Mouse (Mus musculus) MEL (cell line): ENCODE data around the gene Ripor1. TPM values are rescaled to one million over a fixed set of nuclear protein-coding genes. Genes with fewer than 3 reads are reported as not detected.

ENCODE experiments used
- DNase-seq: peaks from one replicate; pipeline ENCODE4 v3.0.0; 2011; ENCODE audit warnings: low read depth, low spot score
- H3K27ac ChIP-seq: 2 replicates; pipeline ENCODE4 v1.5.1; 2012; ENCODE audit warnings: low read depth, mild to moderate bottlenecking, control low read depth, low read length, moderate library complexity; ENCODE audit not compliant: control insufficient read depth
- H3K27me3 ChIP-seq, 2 experiments: fragments of 150-350 bp in 1 of 2; sonication (generic) in 1 of 2; 2 replicates each; pipeline ENCODE4 v1.6.1; 2012; ENCODE audit warnings: low read length in 2 of 2, mild to moderate bottlenecking in 2 of 2, improper control_type of control experiment in 1 of 2, moderate library complexity in 1 of 2; ENCODE audit not compliant: insufficient read depth in 2 of 2, control insufficient read depth in 1 of 2
- H3K36me3 ChIP-seq, 2 experiments: 2 replicates each; pipeline ENCODE4 v1.6.1; 2012 to 2014; ENCODE audit warnings: low read length in 2 of 2, improper control_type of control experiment in 1 of 2, inconsistent platforms in 1 of 2, mild to moderate bottlenecking in 1 of 2; ENCODE audit not compliant: insufficient read depth in 2 of 2, control insufficient read depth in 1 of 2
- H3K4me1 ChIP-seq, 2 experiments: fragments of 150-350 bp in 1 of 2; sonication (generic) in 1 of 2; 2 replicates each; pipeline ENCODE4 v1.6.1; 2012; ENCODE audit warnings: low read length in 2 of 2, improper control_type of control experiment in 1 of 2, mild to moderate bottlenecking in 1 of 2; ENCODE audit not compliant: insufficient read depth in 2 of 2, control insufficient read depth in 1 of 2
- H3K4me3 ChIP-seq, 2 experiments: fragments of 150-350 bp in 1 of 2; sonication (generic) in 1 of 2; 2 replicates each; pipeline ENCODE4 v1.5.1; 2012; ENCODE audit warnings: low read depth in 2 of 2, low read length in 2 of 2, mild to moderate bottlenecking in 2 of 2, moderate library complexity in 2 of 2, control low read depth in 1 of 2, improper control_type of control experiment in 1 of 2; ENCODE audit not compliant: control insufficient read depth in 1 of 2, insufficient read depth in 1 of 2
- H3K79me2 ChIP-seq: 2 replicates; pipeline ENCODE4 v1.6.1; 2012; ENCODE audit warnings: mild to moderate bottlenecking, low read length, moderate library complexity; ENCODE audit not compliant: control insufficient read depth, poor library complexity, insufficient read depth
- H3K9ac ChIP-seq: 2 replicates; pipeline ENCODE4 v1.6.1; 2012; ENCODE audit warnings: low read depth, mild to moderate bottlenecking, control low read depth, low read length, moderate library complexity; ENCODE audit not compliant: control insufficient read depth, poor library complexity, severe bottlenecking
- H3K9me3 ChIP-seq: fragments of 150-350 bp; sonication (generic); replicated peaks from 2 replicates; pipeline ENCODE4 v1.6.1; 2012; ENCODE audit warnings: mild to moderate bottlenecking, low read length, improper control_type of control experiment, moderate library complexity; ENCODE audit not compliant: insufficient read depth
- BHLHE40 ChIP-seq: IDR thresholded peaks from 2 replicates; pipeline ENCODE4 v1.6.1; 2012; ENCODE audit warnings: low read depth, mild to moderate bottlenecking, inconsistent platforms, low read length, improper control_type of control experiment, borderline replicate concordance
- EP300 ChIP-seq, 2 experiments: IDR thresholded peaks; 2 replicates each; pipeline ENCODE4 v1.6.1; 2011; ENCODE audit warnings: improper control_type of control experiment in 2 of 2, low read length in 2 of 2, low read depth in 1 of 2, mild to moderate bottlenecking in 1 of 2
- ETS1 ChIP-seq: IDR thresholded peaks from 2 replicates; pipeline ENCODE4 v1.6.1; 2012; ENCODE audit warnings: low read depth, mild to moderate bottlenecking, inconsistent platforms, low read length, improper control_type of control experiment, moderate library complexity
- JUND ChIP-seq: IDR thresholded peaks from 2 replicates; pipeline ENCODE4 v1.6.1; 2011; ENCODE audit warnings: low read depth, mild to moderate bottlenecking, improper control_type of control experiment, low read length
- KAT2A ChIP-seq: conservative IDR thresholded peaks from 2 replicates; pipeline ENCODE4 v1.6.1; 2012; ENCODE audit warnings: low read depth, low read length, improper control_type of control experiment, inconsistent platforms
- MAFK ChIP-seq: IDR thresholded peaks from 2 replicates; pipeline ENCODE4 v1.6.1; 2011; ENCODE audit warnings: low read depth, mild to moderate bottlenecking, low read length, improper control_type of control experiment, borderline replicate concordance
- MAX ChIP-seq: IDR thresholded peaks from 2 replicates; pipeline ENCODE4 v1.6.1; 2011; ENCODE audit warnings: low read length, improper control_type of control experiment
- MAZ ChIP-seq: IDR thresholded peaks from 2 replicates; pipeline ENCODE4 v1.6.1; 2012; ENCODE audit warnings: low read depth, mild to moderate bottlenecking, inconsistent platforms, low read length, improper control_type of control experiment
- MYC ChIP-seq: IDR thresholded peaks from 2 replicates; pipeline ENCODE4 v1.6.1; 2011; ENCODE audit warnings: low read depth, mild to moderate bottlenecking, low read length, improper control_type of control experiment, moderate library complexity
- NELFE ChIP-seq: IDR thresholded peaks from 2 replicates; pipeline ENCODE4 v1.6.1; 2011; ENCODE audit warnings: low read depth, low read length, improper control_type of control experiment
- NRF1 ChIP-seq: IDR thresholded peaks from 2 replicates; pipeline ENCODE4 v1.6.1; 2014; ENCODE audit warnings: low read depth, mild to moderate bottlenecking, inconsistent platforms, low read length, improper control_type of control experiment, moderate library complexity; ENCODE audit not compliant: poor library complexity, insufficient read depth, severe bottlenecking
- POLR2AphosphoS2 ChIP-seq: IDR thresholded peaks from 2 replicates; pipeline ENCODE4 v1.6.1; 2011; ENCODE audit warnings: low read length, improper control_type of control experiment
- POLR2AphosphoS5 ChIP-seq: IDR thresholded peaks from 2 replicates; pipeline ENCODE4 v1.6.1; 2012; ENCODE audit warnings: low read depth, borderline replicate concordance, mild to moderate bottlenecking, inconsistent platforms, low read length, moderate library complexity, mixed read lengths
- RAD21 ChIP-seq: IDR thresholded peaks from 2 replicates; pipeline ENCODE4 v1.6.1; 2011; ENCODE audit warnings: mild to moderate bottlenecking, low read depth, low read length, improper control_type of control experiment
- RCOR1 ChIP-seq: IDR thresholded peaks from 2 replicates; pipeline ENCODE4 v1.6.1; 2012; ENCODE audit warnings: low read depth, mild to moderate bottlenecking, inconsistent platforms, low read length, improper control_type of control experiment
- SMC3 ChIP-seq: IDR thresholded peaks from 2 replicates; pipeline ENCODE4 v1.6.1; 2011; ENCODE audit warnings: low read depth, low read length, improper control_type of control experiment
- TBP ChIP-seq: IDR thresholded peaks from 2 replicates; pipeline ENCODE4 v1.8.0; 2011; ENCODE audit warnings: low read depth, low read length, improper control_type of control experiment
- TCF12 ChIP-seq: IDR thresholded peaks from 2 replicates; pipeline ENCODE4 v1.6.1; 2014; ENCODE audit warnings: low read depth, mild to moderate bottlenecking, inconsistent platforms, low read length, improper control_type of control experiment, moderate library complexity
- ZKSCAN1 ChIP-seq: IDR thresholded peaks from 2 replicates; pipeline ENCODE4 v1.6.1; 2012; ENCODE audit warnings: low read depth, mild to moderate bottlenecking, inconsistent platforms, low read length, improper control_type of control experiment, moderate library complexity
- ZMIZ1 ChIP-seq: IDR thresholded peaks from 2 replicates; pipeline ENCODE4 v1.6.1; 2012; ENCODE audit warnings: low read depth, mild to moderate bottlenecking, inconsistent platforms, low read length, improper control_type of control experiment, moderate library complexity
- polyA plus RNA-seq, 2 experiments: library from polyadenylated mRNA; stranded (reverse) in 1 of 2; unstranded in 1 of 2; fragments of >175 nt in 1 of 2; fragments of >200 nt in 1 of 2; gene quantifications; 2 replicates each; pipeline versions ENCODE4 v1.2.1 to v1.2.4; 2012; ENCODE audit warnings: low replicate concordance in 2 of 2, low read depth in 1 of 2; ENCODE audit not compliant: insufficient read length in 2 of 2, insufficient read depth in 1 of 2, missing spikeins in 1 of 2
- total RNA-seq: library from RNA; depleted of rRNA; stranded (reverse); fragments of 300-350 nt; gene quantifications from 2 replicates; pipeline ENCODE4 v1.2.3, GENCODE M21; 2012

Gene Ripor1
- total and polyA plus RNA-seq, 3 experiments: 16.6 to 120 TPM; not detected in 1

DNA sequence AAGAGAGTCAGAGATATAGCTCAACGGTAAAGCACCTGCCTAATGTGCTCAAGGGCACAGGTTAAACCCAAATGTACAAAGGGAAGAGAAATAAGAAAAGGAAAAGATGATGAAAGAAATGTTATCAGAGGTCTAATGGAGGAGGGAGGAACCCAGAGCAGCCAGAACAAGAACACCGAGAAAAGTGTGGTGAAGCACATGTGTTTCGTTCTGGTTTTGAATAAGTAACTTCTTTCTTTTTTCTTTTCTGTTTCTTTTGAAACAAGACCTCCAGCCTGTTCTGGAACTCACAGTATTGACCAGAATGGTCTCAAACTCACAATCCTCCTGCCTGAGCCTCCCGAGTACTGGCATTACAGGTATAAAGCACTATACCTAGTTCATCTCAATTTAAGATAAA lies 24.3 kb downstream of the Ripor1 start:
- Histone ChIP-seq H3K4me3 (no peak overlapping the region), H3K9me3 (no peaks in the 10 kb centered on the region), H3K36me3 (peaks cover 0 to 3% of the 10 kb centered on the region in 2 experiments; a peak in 2 of 4 replicates), H3K4me1 (no peaks in the 10 kb centered on the region; a peak in 1 of 4 replicates), H3K79me2 (no peaks in the 10 kb centered on the region)
- DNase-seq: no peak
- TF ChIP-seq POLR2AphosphoS5 (no peak), KAT2A (no peak), MAFK (no peak), RAD21 (no peak), JUND (no peak), EP300 (IDR thresholded peaks at IDR 0.05; ENCODE audit: low read depth in 1 of 2, low read length in 2 of 2) (no peak)
- TF ChIP-seq, all 39 proteins: peak for 0
- no peak overlapping the region for H3K27ac ChIP-seq
- no peak overlapping the region for H3K9ac ChIP-seq
- no peaks in the 10 kb centered on the region for H3K27me3 ChIP-seq

DNA sequence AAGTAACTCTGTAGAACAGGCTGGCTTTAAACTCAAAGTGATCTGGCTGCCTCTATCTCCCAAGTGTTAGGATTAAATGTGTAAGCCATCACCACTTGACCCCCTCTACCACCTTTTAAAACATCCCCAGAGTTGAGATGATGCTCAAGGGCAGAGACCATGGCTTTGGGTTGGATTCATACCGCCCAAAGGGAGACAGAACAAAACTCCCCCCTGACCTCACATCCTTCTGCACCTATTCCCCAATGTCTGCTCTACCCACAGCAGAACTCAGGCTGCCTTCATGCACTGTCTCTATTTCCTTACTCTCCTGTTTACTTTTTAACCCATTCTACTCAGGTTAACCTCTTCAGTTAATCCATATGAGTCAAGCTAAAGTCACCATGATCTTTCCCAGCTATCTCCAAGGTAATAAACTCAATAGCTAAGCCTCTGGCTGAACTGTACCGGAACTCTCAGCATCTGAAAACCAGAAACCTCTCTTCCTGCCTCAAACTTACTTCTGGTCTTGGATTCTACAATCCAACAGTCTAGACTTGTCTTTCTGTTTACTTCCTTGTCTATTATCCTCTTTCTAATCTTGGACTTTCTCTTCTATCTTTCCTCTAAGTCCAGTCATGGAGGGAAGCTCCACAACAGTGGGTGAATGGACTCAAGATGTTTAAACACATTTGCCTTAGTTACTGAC lies 29.9 kb downstream of the Ripor1 start:
- DNase-seq: no peak
- Histone ChIP-seq H3K79me2 (peaks cover 39% of the 10 kb centered on the region), H3K9ac (peak overlapping the region; percentile 85)

DNA sequence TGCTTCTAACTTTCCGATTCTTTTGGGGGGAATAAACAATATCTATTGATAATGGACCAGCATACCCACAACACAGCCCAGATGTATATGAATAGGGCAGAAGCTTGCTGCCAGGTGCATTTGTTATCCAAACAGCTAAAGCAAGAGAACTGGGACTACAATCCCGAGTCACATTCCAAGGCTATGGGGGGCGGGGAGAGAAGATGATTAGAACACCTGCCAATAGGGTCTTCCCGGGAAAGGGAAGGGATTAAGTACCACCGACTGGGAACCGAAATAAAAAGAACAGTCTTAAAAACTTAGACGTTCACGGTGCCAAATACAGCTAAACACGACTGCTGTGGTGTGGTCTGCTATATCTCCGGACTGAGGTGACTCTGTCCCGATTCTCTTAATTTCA lies 30.4 kb downstream of the Ripor1 start:
- H3K4me3 ChIP-seq: peak overlapping the region; percentile 77 to 78
- H3K36me3 ChIP-seq: peaks cover 0 to 33% of the 10 kb centered on the region in 2 experiments; a peak in 3 of 4 replicates
- peaks cover 2 to 14% of the 10 kb centered on the region in 2 experiments; a peak in 2 of 4 replicates for H3K4me1 ChIP-seq
- no peaks in the 10 kb centered on the region for H3K9me3 ChIP-seq
- DNase-seq: no peak
- H3K27ac ChIP-seq: peak overlapping the region; percentile 60
- peak overlapping the region; percentile 85 for H3K9ac ChIP-seq
- TF ChIP-seq TBP (no peak), TCF12 (no peak), ZKSCAN1 (no peak), MAX (no peak), RCOR1 (no peak), KAT2A (no peak), ZMIZ1 (no peak), POLR2AphosphoS2 (no peak), MAZ (no peak), POLR2AphosphoS5 (no peak), NELFE (no peak; the same call in 1 of the 2 replicates), BHLHE40 (no peak), SMC3 (no peak), ETS1 (no peak)
- H3K27me3 ChIP-seq: no peaks in the 10 kb centered on the region
- H3K79me2 ChIP-seq: peaks cover 43% of the 10 kb centered on the region

More for the DNA sequence above, 29.9 kb downstream of the Ripor1 start:
- H3K27me3 ChIP-seq: no peaks in the 10 kb centered on the region
- H3K9me3 ChIP-seq: no peaks in the 10 kb centered on the region
- TF ChIP-seq NELFE (no peak), ZMIZ1 (no peak), KAT2A (no peak), TBP (no peak), MYC (no peak), JUND (no peak), NRF1 (no peak)
- H3K4me3 ChIP-seq: peak overlapping the region in 1 of 2 experiments; percentile 77; a peak in 3 of 4 replicates
- H3K4me1 ChIP-seq: peaks cover 2 to 14% of the 10 kb centered on the region in 2 experiments; a peak in 2 of 4 replicates
- no peak overlapping the region for H3K27ac ChIP-seq
- peaks cover 0 to 28% of the 10 kb centered on the region in 2 experiments; a peak in 3 of 4 replicates for H3K36me3 ChIP-seq
